ENCODE assay signal across 15 mouse cellular contexts in genomic region chr5:110781529-110782238, GRCm38 (mm10). TPM values are rescaled to one million over a fixed set of nuclear protein-coding genes. Genes with fewer than 3 reads are reported as not detected.
DNase-seq lines count a peak whose midpoint lies in the region; ATAC-seq and TF ChIP-seq lines count a peak whose summit lies in the region.
"Had no signal": no experiment of that assay in that cellular context is flagged by ENCODE, and none has a peak within 500 bp of the region (broad histone marks: within the 10 kb centered on the region; RNA-seq: fewer than 3 reads in every experiment).

No protein-coding gene starts in this region.

- H3K9ac ChIP-seq in liver, embryonic 14.5 days (replicated peaks), result peak overlapping the region; percentile 54
- H3K9ac ChIP-seq in forebrain, postnatal 0 days, result no peak overlapping the region

- H3K9me3 ChIP-seq in erythroblast, embryonic 14.5 days (ENCODE audit: control insufficient read depth, low read length), result no peaks in the 10 kb centered on the region
- H3K9me3 ChIP-seq in liver, embryonic 14.5 days (ENCODE audit: control insufficient read depth, low read length), result no peaks in the 10 kb centered on the region
- H3K9me3 ChIP-seq in forebrain, postnatal 0 days (ENCODE audit: low read length), result no peaks in the 10 kb centered on the region
- H3K9me3 ChIP-seq: forebrain, embryonic 15.5 days; hindbrain, embryonic 10.5 days had no signal

- H3K4me3 ChIP-seq in erythroblast, embryonic 14.5 days (replicated peaks), result peak overlapping the region; percentile 67
- H3K4me3 ChIP-seq in liver, embryonic 14.5 days (ENCODE audit: insufficient read depth in 1 of 2, low read depth in 2 of 2, low read length in 2 of 2), result 0 out of 4 replicates have a peak overlapping the region, but pooled peaks of 1 of the 2 experiments have one; percentile 6
- H3K4me3 ChIP-seq in forebrain, postnatal 0 days (ENCODE audit: low read depth, low read length), result no peak overlapping the region

- peak; percentile 33 for DNase-seq in testis, postnatal 10 days (ENCODE audit: low spot score)
- DNase-seq in testis, postnatal 14 days (ENCODE audit: low spot score), result no peak
- peak; percentile 58 to 77 (median 66) for DNase-seq in liver, embryonic 14.5 days (ENCODE audit: low read depth in 3 of 3, low spot score in 3 of 3)
- DNase-seq in kidney, postnatal 4 days, result no peak
- no peak for DNase-seq in thymus, adult 18-20 months
- DNase-seq in forebrain, postnatal 0 days, result no peak
- DNase-seq: adrenal gland, postnatal 10 days; kidney, adult 2 months; layer of hippocampus, adult 9-11 months; lung, postnatal 14 days; thymus, postnatal 14 days had no signal

- 27% methylated on average over 7 of the region's 7 CpGs for WGBS in liver, embryonic 14.5 days (ENCODE audit: insufficient replicate concordance)
- 89% methylated on average over 7 of the region's 7 CpGs for WGBS in forebrain, postnatal 0 days

- H3K27ac ChIP-seq in liver, embryonic 14.5 days, result peak overlapping the region; percentile 87
- H3K27ac ChIP-seq in forebrain, postnatal 0 days (ENCODE audit: low read depth, low read length), result no peak overlapping the region

- peaks cover 54% of the 10 kb centered on the region for H3K36me3 ChIP-seq in erythroblast, embryonic 14.5 days (ENCODE audit: control insufficient read depth)
- H3K36me3 ChIP-seq in liver, embryonic 14.5 days (replicated peaks; ENCODE audit: control insufficient read depth, insufficient read depth, low read depth), result peaks cover 19% of the 10 kb centered on the region
- H3K36me3 ChIP-seq in forebrain, postnatal 0 days (ENCODE audit: insufficient read depth), result peaks cover 13% of the 10 kb centered on the region

- H3K27me3 ChIP-seq in erythroblast, embryonic 14.5 days (ENCODE audit: control insufficient read depth), result no peaks in the 10 kb centered on the region
- no peaks in the 10 kb centered on the region for H3K27me3 ChIP-seq in liver, embryonic 14.5 days (ENCODE audit: control insufficient read depth, insufficient read depth, low read length)
- H3K27me3 ChIP-seq in forebrain, postnatal 0 days (ENCODE audit: insufficient read depth, low read length), result no peaks in the 10 kb centered on the region
- H3K27me3 ChIP-seq: forebrain, embryonic 15.5 days had no signal

- no peak for TF ChIP-seq CTCF in liver, embryonic 14.5 days (IDR thresholded peaks at IDR 0.05; ENCODE audit: low read depth)
- TF ChIP-seq CTCF in forebrain, postnatal 0 days (IDR thresholded peaks at IDR 0.05; ENCODE audit: low read depth), result no peak

- no peak for ATAC-seq in erythroblast, adult 5-6 weeks (replicated peaks; ENCODE audit: low FRiP score, poor library complexity, severe bottlenecking)
- ATAC-seq in liver, embryonic 14.5 days (ENCODE audit: insufficient read depth), result peak; percentile 76
- no peak for ATAC-seq in forebrain, postnatal 0 days

- peak; percentile 81 for TF ChIP-seq EP300 in liver, embryonic 14.5 days (IDR thresholded peaks at IDR 0.05; ENCODE audit: low read depth)

- peak overlapping the region; percentile 98 for H3K4me2 ChIP-seq in liver, embryonic 14.5 days (ENCODE audit: low read depth)
- H3K4me2 ChIP-seq in forebrain, postnatal 0 days (ENCODE audit: low read depth), result no peak overlapping the region

- peaks cover 70% of the 10 kb centered on the region for H3K4me1 ChIP-seq in erythroblast, embryonic 14.5 days (ENCODE audit: control insufficient read depth)
- peaks cover 20 to 27% of the 10 kb centered on the region in 2 experiments for H3K4me1 ChIP-seq in liver, embryonic 14.5 days (replicated peaks; ENCODE audit: control insufficient read depth in 2 of 2, insufficient read depth in 2 of 2, low read length in 1 of 2)
- H3K4me1 ChIP-seq in forebrain, postnatal 0 days (ENCODE audit: insufficient read depth), result peaks cover 7% of the 10 kb centered on the region; the same call in 1 of the 2 replicates

RNA-seq across cellular contexts. Expression of gene Pus1, which starts 1.2 kb away (rescaled TPM):
- polyA plus RNA-seq in erythroblast, embryonic 14.5 days (2012), result 3.1 and 3.7 TPM in 2 replicates
- total RNA-seq in erythroblast, adult 5-6 weeks (2015; ENCODE audit: low replicate concordance), result 2.1 and 6.7 TPM in 2 replicates
- total RNA-seq in erythroblast, adult 5-6 weeks (2017; ENCODE audit: low replicate concordance), result 5.6 and 12.4 TPM in 2 replicates
- 20.0 and 23.9 TPM in 2 replicates for polyA plus RNA-seq in liver, embryonic 14.5 days (2012; rRNA removed)
- polyA plus RNA-seq in liver, embryonic 14.5 days (2014; fragmentation: Nextera tagmentation; extraction: Ambion mirVana), result 17.2 and 18.8 TPM in 2 replicates
- total RNA-seq in forebrain, postnatal 0 days (2014; rRNA removed), result 13.5 and 14.2 TPM in 2 replicates
- 16.8 and 17.4 TPM in 2 replicates for polyA plus RNA-seq in forebrain, postnatal 0 days (2015; fragmentation: Nextera tagmentation; extraction: Ambion mirVana)

RNA-seq across cellular contexts. Expression of gene Ep400, which starts 11.2 kb away (rescaled TPM):
- 4.0 and 6.5 TPM in 2 replicates for polyA plus RNA-seq in erythroblast, embryonic 14.5 days (2012)
- 219 and 273 TPM in 2 replicates for total RNA-seq in erythroblast, adult 5-6 weeks (2015; ENCODE audit: low replicate concordance)
- 224 and 225 TPM in 2 replicates for total RNA-seq in erythroblast, adult 5-6 weeks (2017; ENCODE audit: low replicate concordance)
- 14.7 and 18.2 TPM in 2 replicates for polyA plus RNA-seq in liver, embryonic 14.5 days (2012; rRNA removed)
- polyA plus RNA-seq in liver, embryonic 14.5 days (2014; fragmentation: Nextera tagmentation; extraction: Ambion mirVana), result 15.2 and 15.3 TPM in 2 replicates
- 60.8 and 66.4 TPM in 2 replicates for total RNA-seq in forebrain, postnatal 0 days (2014; rRNA removed)
- 25.2 and 37.4 TPM in 2 replicates for polyA plus RNA-seq in forebrain, postnatal 0 days (2015; fragmentation: Nextera tagmentation; extraction: Ambion mirVana)

RNA-seq across cellular contexts. Expression of gene Ulk1, which starts 28.2 kb away (rescaled TPM):
- polyA plus RNA-seq in erythroblast, embryonic 14.5 days (2012), result 17.0 and 20.3 TPM in 2 replicates
- 282 and 363 TPM in 2 replicates for total RNA-seq in erythroblast, adult 5-6 weeks (2015; ENCODE audit: low replicate concordance)
- total RNA-seq in erythroblast, adult 5-6 weeks (2017; ENCODE audit: low replicate concordance), result 327 and 394 TPM in 2 replicates
- 16.7 and 18.3 TPM in 2 replicates for polyA plus RNA-seq in liver, embryonic 14.5 days (2012; rRNA removed)
- 13.3 and 14.7 TPM in 2 replicates for polyA plus RNA-seq in liver, embryonic 14.5 days (2014; fragmentation: Nextera tagmentation; extraction: Ambion mirVana)
- total RNA-seq in forebrain, postnatal 0 days (2014; rRNA removed), result 49.8 and 65.9 TPM in 2 replicates
- polyA plus RNA-seq in forebrain, postnatal 0 days (2015; fragmentation: Nextera tagmentation; extraction: Ambion mirVana), result 16.8 and 20.8 TPM in 2 replicates

RNA-seq across cellular contexts. Expression of gene Hscb, which starts 57.9 kb away (rescaled TPM):
- polyA plus RNA-seq in erythroblast, embryonic 14.5 days (2012), result 19.1 and 22.4 TPM in 2 replicates
- 121 and 159 TPM in 2 replicates for total RNA-seq in erythroblast, adult 5-6 weeks (2015; ENCODE audit: low replicate concordance)
- total RNA-seq in erythroblast, adult 5-6 weeks (2017; ENCODE audit: low replicate concordance), result 133 and 153 TPM in 2 replicates
- polyA plus RNA-seq in liver, embryonic 14.5 days (2012; rRNA removed), result 18.0 and 28.8 TPM in 2 replicates
- polyA plus RNA-seq in liver, embryonic 14.5 days (2014; fragmentation: Nextera tagmentation; extraction: Ambion mirVana), result 50.0 and 55.7 TPM in 2 replicates
- total RNA-seq in forebrain, postnatal 0 days (2014; rRNA removed), result 10.8 and 16.0 TPM in 2 replicates
- 11.2 and 11.9 TPM in 2 replicates for polyA plus RNA-seq in forebrain, postnatal 0 days (2015; fragmentation: Nextera tagmentation; extraction: Ambion mirVana)

RNA-seq across cellular contexts. Expression of gene Chek2, which starts 58.1 kb away (rescaled TPM):
- 0.50 and 0.52 TPM in 2 replicates for polyA plus RNA-seq in erythroblast, embryonic 14.5 days (2012)
- total RNA-seq in erythroblast, adult 5-6 weeks (2015; ENCODE audit: low replicate concordance), result 70.4 and 71.9 TPM in 2 replicates
- total RNA-seq in erythroblast, adult 5-6 weeks (2017; ENCODE audit: low replicate concordance), result 86.9 and 122 TPM in 2 replicates
- 19.9 and 26.2 TPM in 2 replicates for polyA plus RNA-seq in liver, embryonic 14.5 days (2012; rRNA removed)
- polyA plus RNA-seq in liver, embryonic 14.5 days (2014; fragmentation: Nextera tagmentation; extraction: Ambion mirVana), result 26.7 and 31.2 TPM in 2 replicates
- 2.9 and 3.8 TPM in 2 replicates for total RNA-seq in forebrain, postnatal 0 days (2014; rRNA removed)
- 3.4 and 4.3 TPM in 2 replicates for polyA plus RNA-seq in forebrain, postnatal 0 days (2015; fragmentation: Nextera tagmentation; extraction: Ambion mirVana)

Comparison
In these comparisons a context has a peak if more than half of its experiments do, and no peak if none do; other contexts are left out.
1. DNase-seq: peak in testis, postnatal 10 days (single experiment) and liver, embryonic 14.5 days (3 of 3); none in testis, postnatal 14 days (single experiment), kidney, postnatal 4 days (0 of 2), thymus, adult 18-20 months (0 of 2) and forebrain, postnatal 0 days (single experiment).